Mouse (Mus musculus) urinary bladder, adult 2 months (tissue): ENCODE measurements around the gene Gbf1. TPM values are rescaled to one million over a fixed set of nuclear protein-coding genes. Genes with fewer than 3 reads are reported as not detected.
A peak's percentile ranks its signal among the peaks of the same experiment; 100 is the strongest.
"Not testable (repeated sequence)": the region's sequence is repeated elsewhere in the genome, so short reads cannot be mapped to it uniquely, and the experiment has no call there.

Experiments used
- DNase-seq: peaks from one replicate; pipeline ENCODE4 v3.0.0; 2022; ENCODE audit warnings: low spot score
- polyA plus RNA-seq: library from polyadenylated mRNA; depleted of rRNA; stranded (reverse); fragments of >200 nt; gene quantifications from 2 replicates; pipeline ENCODE4 v1.2.3, GENCODE M21; 2012

The Gbf1 gene
- polyA plus RNA-seq, 1 experiment: 56.3 TPM

DNA sequence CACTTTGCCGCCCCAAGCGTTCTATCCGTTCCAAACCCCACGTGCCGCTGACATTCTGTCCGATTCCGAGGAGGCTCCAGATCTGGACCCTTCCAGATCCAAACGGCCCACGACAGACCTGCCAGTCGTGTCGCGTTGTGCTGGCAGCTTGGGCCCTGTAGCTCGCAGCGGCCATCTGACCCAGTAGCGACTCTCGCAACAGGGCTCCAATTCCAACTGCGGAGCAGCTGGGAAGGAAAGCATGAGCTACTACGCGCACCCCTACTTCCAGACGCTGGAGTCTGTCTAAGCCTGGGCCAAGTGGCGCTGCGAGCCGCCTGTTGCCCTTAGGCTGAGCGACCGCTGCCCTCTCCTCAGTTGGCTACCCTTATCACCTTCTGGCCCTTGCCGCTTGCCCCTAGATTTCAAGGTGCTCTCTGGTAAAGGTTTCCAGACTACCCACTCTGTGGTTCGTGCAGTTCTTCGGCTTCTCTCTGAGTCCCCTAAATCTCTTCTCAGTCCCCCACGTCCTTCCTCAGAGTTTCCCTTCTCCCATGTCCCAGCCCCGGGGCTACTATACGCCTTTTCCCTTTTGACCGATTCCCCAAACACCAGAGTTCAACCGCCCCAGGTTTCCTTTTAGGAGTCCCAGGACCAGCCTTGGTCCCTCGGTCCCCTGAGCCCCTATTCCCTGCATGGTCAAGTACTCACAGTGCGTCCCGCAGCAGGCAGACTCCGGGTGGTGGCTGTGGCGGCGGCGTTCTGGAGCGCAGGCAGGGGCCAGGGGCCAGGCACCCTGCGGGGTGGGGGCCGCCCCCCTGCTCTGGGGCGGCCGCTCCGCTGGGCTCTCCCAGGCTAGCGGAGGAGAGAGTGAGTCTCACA lies 4.6 kb upstream of the Gbf1 start, which contains the start of gene Pitx3:
Gene Pitx3, minus strand, starts transcription at position 816 of the 861 bp plus-strand sequence.
- no peak for DNase-seq

DNA sequence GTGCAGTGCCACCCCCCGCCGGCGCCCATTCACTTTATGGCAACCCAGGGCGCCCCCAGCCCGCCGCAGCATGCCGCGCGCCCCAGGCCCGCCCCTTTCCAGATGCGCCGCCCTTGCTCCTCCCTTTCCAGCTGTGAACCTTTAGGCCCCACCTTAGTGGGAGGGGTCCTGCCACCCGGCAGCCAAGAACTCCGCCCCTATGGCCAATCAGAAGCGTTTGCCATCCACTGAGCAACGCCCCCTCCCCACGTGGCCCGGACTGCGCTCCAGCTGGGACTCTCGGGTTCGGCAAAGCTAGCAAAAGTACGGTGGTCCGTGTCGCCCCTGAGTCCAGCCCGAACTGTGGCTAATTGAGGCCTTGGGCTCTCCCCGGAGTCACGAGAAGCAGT lies 3.9 kb upstream of the Gbf1 start:
- peak; percentile 47 for DNase-seq

DNA sequence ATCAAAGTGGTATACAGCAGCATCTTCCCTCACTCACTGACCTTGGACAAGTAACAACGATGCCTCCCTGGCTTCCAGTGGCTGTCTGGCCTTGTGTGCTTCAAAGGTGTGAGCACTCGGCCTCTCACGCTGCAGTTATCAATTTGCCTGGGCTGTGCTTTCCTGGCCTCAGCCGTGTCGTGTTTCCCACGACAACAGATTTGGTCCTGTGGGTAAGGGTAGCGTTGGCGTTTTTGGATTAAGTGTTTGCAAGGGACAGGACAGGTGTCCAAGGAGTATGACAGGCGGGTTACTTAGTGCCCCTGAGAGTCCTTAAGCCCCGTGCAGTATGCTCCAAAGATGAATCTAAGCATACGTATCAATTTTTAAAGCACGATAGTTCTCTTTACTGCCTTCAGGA lies 3.2 kb upstream of the Gbf1 start:
- no peak for DNase-seq

DNA sequence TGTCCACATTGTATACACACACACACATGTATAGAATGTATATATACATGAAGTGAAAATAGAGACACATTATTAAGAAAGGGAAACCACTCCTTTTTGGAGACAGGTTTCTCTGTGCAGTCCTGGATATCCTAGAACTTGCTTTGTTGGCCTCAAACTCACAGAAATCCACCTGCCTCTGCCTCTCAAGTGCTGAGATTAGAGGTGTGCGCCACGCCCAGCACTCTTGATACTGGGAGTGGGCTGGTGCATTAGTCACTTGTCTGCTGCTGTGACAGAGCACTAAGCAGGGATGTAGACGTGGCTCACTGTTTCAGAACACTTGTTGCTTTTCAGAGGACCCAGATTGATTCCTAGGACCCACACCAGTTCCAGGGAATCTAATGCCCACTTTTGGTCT lies 13.6 kb downstream of the Gbf1 start:
- no peak for DNase-seq

DNA sequence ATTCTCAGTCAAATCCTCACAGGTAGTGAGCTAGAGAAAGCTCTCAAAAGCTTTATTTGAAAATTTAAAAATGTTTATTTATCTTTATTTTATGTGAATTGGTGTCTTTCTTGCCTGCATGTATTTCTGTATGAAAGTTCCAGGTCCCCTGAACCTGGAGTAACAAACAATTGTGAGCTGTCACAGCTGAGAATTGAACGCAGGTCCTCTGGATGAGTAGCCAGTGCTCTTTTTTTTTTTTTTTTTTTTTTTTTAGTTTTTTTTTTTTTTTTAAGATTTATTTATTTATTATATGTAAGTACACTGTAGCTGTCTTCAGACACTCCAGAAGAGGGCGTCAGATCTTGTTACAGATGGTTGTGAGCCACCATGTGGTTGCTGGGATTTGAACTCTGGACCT lies 14.9 kb downstream of the Gbf1 start:
- DNase-seq: not testable (repeated sequence)

DNA sequence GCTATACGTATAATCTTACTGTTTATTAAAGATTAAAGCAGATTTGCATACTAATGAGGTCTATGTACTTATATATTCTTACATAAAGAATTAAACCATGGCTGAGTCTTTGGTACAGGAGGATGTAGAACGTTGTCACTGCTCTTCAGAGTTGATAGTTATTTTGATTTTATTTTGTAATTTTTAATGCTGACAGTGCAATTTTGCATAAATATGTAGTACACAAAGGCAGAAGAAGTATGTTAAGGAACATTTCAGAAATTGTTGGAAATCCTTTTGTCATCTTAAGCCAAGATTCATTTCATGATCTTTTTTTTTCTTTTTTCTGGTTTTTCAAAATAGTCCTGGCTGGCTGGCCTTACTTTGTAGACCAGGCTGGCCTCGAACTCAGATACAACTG lies 17.1 kb downstream of the Gbf1 start:
- no peak for DNase-seq

DNA sequence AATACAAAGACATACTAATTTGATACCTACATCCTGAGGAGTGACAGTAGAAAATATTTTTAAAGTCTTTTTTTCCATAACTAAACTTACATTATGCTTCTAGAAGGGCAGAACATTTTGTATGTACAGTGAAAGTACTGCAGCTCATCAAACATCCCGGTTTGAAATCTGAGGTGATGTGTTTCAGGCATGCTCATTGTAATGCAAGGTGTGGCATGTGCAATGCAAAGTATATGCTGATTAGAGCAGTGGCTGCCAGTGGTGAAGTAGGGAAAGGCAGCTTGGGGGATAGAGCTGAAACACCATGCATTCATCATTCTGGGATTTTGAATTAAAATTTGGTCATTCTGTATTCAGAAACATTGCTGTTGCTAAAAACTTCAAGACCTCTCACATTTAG lies 17.6 kb downstream of the Gbf1 start:
- DNase-seq: no peak

DNA sequence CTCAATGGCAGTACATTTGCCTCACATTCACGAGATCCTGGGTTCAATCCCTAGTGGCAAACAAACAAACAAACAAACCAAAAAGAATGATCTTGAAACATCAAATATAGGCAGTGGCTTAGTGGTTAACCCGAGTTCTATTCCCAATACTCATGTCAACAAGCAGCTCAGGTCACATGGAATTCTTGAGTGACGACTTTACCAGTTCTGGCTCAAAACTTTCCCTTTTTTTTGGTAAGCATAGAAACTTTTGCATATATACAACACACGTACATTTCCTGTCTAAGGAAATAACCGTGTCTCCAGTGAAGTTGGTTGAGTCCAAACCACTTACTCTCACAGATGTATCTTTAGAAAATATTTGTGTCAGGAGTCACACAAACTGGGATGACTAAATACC lies 20.2 kb downstream of the Gbf1 start:
- DNase-seq: no peak

DNA sequence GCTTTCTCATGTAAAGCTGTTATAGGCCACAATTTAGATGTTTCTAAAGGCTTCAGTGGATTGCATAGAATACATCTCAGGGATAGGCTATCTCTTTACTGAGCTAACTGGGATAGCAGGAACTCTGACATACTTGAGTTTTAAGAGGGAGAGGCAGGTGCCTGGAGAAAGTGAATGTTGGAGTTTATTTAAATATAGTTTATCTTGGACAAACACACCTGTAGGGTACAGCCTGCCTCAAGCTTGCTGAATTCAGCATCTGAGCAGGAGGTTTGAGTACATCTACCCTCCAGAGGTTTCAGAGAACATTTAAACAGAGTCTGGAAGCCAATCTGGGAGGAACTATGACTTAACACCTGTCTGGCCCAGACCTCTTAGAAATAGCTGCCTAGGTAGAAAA lies 22.9 kb downstream of the Gbf1 start:
- no peak for DNase-seq

DNA sequence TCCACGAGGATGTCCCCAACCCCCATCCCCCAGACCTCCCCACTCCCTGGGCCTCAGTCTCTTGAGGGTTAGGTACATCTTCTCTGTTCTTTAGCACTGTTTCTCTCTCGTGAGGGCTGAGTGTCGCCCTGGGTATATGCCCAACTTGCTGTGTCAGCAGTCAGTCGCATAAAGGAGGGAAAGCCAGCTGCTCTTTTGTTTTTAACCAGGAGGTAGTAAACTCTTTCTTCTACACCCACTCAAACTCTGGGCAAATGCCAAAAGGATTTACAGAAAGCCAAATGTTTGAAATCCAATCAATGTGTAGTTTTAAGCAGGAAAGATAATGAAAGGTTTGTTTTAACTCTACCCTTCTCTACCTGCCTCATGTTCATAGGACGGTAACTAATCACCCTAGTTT lies 24.7 kb downstream of the Gbf1 start:
- DNase-seq: no peak

DNA sequence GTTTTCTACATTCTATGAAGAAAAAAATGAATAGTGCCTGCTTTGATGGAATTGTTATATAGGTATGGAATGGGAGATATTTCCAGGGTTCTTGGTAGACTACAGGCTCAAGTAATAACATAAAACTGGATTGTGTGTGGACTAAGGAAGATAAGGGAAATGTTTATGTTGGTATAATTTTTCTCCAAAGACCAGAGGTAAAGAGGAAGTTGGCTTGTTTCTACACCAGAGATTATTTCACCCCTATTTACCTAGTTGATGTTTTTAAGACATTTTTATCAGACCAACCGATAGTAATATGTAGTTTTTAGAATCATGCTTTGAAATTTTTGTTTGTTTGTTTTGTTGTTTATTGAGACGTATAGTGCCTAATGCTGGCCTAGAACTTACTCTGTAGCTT lies 28.0 kb downstream of the Gbf1 start:
- DNase-seq: no peak

DNA sequence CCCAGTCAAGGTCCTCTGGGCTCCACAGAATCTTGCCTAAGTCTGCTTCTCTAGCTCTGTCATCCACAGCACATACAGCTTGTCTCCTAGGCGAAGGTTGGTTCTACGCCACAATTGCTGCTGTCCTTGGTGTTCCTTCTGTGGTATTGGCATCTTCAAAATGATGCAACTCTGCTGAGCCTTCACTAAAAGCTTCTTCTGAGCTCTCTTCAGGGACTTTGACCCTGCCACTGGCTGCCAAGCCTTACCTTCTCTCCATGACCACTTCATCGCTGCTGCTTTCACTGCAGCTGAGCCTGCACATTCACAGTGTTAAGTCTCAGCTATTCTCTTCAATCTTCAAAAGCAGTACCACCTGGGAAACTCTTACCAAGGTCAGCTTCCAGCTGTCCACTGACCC lies 29.9 kb downstream of the Gbf1 start:
- no peak for DNase-seq

DNA sequence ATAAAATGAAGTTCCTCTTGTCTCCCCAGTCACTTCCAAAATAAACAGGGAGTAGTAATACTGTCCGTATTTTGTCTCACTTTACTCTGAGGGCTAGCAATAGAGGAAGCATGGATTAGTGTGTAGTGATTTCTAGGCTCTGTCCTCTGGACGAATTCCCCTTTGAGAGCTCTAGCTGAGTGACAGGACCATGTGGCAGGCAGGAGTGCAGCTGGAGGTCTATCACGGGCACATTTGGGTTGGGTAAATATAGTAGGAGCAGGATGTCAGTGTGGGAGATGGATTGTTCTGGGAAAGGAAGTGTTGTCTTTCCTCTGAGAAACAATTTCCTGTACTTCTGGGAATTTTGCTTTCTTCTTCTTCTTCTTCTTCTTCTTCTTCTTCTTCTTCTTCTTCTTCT lies 34.3 kb downstream of the Gbf1 start:
- no peak for DNase-seq

DNA sequence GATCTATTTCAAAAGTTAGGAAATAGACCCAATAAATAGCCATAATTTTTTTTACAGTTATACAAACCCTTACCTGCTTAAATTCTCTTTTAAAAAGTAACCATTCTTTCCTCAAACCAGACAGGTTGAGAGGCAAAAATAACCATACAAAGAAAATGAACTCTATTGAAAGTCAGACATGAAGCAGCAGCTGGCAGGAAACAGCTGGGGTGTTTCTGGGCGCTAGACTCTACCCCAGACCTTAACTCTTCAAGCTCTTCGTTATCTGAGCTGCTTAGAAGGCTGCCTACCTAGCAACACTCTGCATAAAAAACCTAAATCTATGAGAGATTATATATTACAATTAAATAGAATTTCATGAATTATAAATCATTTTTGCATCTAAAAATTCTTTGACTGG lies 34.9 kb downstream of the Gbf1 start:
- DNase-seq: no peak

DNA sequence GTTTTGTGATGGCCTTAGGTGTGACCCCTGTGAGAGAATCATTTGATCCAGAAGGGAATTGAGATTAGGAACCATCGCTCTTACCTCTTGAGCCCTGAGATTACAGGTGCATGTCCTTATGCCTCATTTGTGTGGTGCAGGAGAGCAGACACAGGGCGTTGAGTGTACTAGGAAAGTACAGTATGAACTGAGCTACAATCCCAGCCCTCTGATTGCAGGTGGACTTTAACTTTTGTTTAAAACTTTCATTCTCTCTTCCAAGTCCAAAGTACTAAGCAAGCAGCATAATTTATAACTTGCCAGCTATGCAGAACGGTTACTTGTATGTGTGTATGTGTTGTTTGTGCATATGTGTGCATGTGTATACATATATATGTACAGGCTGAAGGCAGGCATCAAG lies 46.0 kb downstream of the Gbf1 start:
- DNase-seq: no peak

DNA sequence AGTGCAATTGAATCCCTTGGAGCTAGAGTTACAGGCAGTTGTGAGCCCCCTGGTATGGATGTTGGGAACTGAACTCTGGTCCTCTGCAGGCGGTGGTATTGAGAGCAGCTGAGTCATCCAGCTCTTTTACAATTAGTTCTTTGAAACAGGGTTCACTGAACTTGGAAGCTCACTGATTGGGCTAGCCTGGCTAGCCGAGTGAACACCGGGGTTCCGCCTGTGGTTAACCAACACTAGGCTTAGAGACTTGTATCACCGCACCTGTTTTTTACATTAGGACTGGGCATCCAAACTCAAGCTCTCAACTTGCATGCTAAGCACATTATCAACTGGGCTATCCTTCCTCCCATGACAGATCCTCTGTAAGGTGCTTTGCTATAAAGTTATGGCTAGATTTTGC lies 46.6 kb downstream of the Gbf1 start:
- no peak for DNase-seq

DNA sequence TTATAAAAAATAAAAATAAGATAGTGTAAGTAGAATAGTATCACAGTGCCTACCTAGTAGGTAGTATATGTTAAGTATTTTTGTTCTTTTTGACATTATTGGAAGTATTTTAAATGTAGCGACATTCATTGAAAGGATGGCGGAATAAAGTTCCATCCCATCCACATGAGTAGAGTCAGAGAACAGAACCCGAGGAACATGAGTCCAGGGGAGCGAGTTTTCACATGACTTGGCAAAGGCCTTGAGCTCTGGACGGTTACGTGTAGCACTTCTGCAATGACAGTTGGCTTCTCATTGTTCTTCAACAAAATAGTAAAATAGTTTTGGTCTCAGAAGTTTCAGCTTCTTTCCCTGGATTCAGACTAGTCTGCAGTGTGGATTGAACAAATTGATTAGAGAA lies 51.9 kb downstream of the Gbf1 start:
- DNase-seq: no peak

DNA sequence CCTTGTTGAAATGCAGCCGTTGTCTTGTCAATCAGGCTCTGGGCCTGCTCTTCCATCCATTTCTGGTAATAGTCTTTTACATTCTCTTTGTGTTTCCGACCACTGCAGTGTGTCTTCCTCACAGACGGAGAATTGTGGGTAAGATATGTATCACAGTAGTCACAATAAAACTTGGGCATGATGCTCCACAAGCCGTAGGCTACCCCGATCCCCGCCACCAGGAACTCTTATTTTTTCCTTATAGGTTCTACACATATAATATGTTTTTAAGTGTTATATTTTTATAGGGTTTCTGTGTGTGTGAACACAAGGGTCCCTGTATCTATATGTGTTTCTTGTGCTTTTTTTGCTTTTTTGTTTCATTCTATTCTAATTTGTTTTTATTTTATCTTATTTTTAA lies 53.4 kb downstream of the Gbf1 start:
- no peak for DNase-seq

DNA sequence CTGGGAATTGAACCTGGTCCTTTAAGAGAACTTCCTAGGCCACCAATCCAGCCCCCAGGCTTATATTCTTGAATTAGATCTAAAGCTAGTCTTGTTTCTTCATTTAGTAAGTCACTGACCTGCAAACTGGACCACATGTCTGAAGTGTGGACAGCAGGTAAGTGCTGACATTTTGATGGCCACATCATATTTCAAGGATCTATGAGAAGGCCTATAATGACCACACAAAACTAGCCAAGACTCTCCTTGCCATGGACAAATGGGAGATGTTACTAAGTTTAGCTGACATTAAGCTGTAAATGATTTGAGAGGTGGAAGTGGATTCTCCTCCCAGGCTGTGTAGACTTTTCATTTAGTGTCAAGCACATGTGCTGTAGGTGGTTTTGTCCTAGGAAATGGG lies 58.6 kb downstream of the Gbf1 start:
- DNase-seq: no peak

DNA sequence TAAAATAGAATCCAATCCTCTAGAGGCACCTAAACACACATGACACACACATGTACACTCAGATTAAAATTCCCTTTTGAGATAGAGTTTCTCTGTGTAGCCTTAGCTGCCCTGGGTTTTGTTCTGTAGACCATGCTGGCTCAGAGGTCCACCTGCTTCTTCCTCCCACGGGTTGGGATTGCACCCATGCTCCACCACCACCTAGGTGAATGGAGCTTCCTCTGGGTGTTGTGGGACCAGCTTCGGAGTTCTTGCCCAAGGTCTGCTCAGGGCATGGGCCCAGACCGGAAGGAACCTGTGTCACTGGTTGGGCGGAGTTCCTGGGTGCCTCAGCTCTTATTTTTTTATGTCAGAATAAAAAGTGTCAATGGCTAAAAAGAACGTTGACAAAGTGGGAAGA lies 62.2 kb downstream of the Gbf1 start:
- DNase-seq: no peak

DNA sequence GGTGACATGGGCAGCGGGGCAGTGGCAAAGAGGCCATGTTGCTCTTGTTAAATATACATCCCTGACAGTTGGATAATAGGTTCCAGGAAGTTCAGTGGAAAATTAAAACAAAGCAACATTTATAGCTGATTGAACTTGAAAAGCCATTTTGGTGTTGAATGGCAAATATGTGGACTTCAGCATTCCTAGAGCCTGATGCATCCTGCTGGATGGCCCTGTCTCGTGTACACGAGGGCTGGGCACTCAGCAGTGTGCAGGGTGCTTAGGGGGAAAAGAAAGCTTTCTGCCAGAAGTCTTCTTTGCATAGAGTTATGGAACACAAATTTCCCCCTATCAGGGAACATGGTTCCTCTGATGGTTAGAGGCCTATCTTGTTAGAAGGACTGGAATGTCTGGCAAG lies 63.1 kb downstream of the Gbf1 start:
- no peak for DNase-seq

DNA sequence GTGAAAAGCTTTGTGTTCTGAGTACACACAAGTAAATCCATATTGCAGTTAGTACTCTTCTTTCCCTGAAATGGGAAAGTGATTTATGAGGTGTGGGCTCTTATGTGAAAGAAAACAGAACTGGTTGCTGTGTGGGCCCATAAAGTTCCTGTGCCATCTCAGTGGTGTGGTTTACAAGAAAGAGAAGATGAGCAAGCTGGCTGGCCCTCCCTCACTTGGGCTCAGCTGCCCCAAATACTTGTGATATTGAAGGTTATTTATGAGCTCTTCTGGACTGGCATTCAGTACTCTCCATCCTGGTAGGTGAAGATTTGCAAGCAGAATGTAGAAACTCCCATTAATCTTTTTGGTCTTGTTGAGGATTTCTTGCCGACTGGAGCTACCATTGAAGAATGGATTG lies 64.4 kb downstream of the Gbf1 start:
- no peak for DNase-seq

DNA sequence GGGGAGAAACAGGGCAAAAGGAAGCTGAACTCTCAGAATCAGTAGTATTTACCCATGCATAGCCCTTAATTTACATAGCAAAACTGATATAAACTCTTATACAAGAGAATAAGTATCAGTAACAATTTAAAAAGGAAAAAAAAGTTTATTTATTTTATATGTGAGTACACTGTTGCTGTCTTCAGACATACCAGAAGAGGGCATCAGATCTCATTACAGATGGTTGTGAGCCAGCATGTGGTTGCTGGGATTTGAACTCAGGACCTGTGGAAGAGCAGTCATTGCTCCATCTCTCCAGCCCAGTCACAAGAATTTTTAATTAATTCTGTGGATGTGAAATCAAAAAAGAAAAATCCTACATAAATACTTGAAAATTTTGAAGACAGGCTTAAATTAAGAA lies 65.0 kb downstream of the Gbf1 start:
- DNase-seq: not testable (repeated sequence)

DNA sequence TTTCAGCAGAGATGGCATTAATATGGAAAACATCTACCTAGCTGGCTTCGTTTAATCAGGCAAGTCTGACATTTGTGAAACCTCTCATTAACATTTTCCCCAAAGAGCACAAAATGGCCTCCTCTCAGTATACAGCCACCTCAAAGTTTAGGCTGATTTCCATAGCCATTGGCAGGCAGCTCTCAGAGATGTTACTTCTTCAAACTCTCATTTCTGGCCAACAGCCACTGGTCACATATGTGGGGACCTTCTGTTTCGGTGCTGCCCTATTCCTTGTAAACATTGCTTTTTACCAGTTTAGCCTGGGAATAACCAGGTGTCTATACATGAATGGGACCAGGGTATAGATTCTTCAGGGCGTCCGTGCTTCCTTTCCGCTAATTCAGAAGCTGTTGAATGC lies 67.8 kb downstream of the Gbf1 start:
- DNase-seq: no peak
